Mouse (Mus musculus): Measurements from ENCODE around the gene Trappc6b.

The Trappc6b gene

GRCm38 (mm10) chr12:59053976-59054375 is 7.3 kb downstream of the Trappc6b start:
- no peak for DNase-seq

GRCm38 (mm10) chr12:59053166-59053565 is 8.1 kb downstream of the Trappc6b start:
- DNase-seq: no peak

- no peak for DNase-seq
These were observed 8.8 kb downstream of the Trappc6b start for GRCm38 (mm10) chr12:59052470-59052869.

GRCm38 (mm10) chr12:59040851-59041250 is 20.4 kb downstream of the Trappc6b start:
- no peak for DNase-seq

- DNase-seq: no peak
These were observed 21.1 kb downstream of the Trappc6b start for GRCm38 (mm10) chr12:59039971-59040844.

- DNase-seq: no peak
These were observed 21.9 kb downstream of the Trappc6b start for GRCm38 (mm10) chr12:59039162-59039970.

- DNase-seq: no peak
These were observed 29.2 kb downstream of the Trappc6b start for GRCm38 (mm10) chr12:59032101-59032500.

GRCm38 (mm10) chr12:59021306-59021705 is 40.0 kb downstream of the Trappc6b start:
- no peak for DNase-seq

GRCm38 (mm10) chr12:59019891-59020290 is 41.4 kb downstream of the Trappc6b start:
- DNase-seq: no peak

GRCm38 (mm10) chr12:59017970-59018369 is 43.3 kb downstream of the Trappc6b start:
- no peak for DNase-seq

- peak; percentile 90 for DNase-seq
These were observed 48.0 kb downstream of the Trappc6b start, which contains the start of gene Gemin2 for GRCm38 (mm10) chr12:59013234-59013633. Gene Gemin2, plus strand, starts transcription at chr12:59013393.

GRCm38 (mm10) chr12:59012710-59013091 is 48.6 kb downstream of the Trappc6b start:
- DNase-seq: no peak

- peak; percentile 97 for DNase-seq
These were observed 49.2 kb downstream of the Trappc6b start, which contains the start of gene Sec23a for GRCm38 (mm10) chr12:59011844-59012709. Gene Sec23a, minus strand, starts transcription at chr12:59012017.

GRCm38 (mm10) chr12:59011275-59011843 is 49.9 kb downstream of the Trappc6b start:
- DNase-seq: no peak

GRCm38 (mm10) chr12:59010482-59010881 is 50.8 kb downstream of the Trappc6b start:
- no peak for DNase-seq

Measured in right cerebral cortex, postnatal 25 days (tissue).